Mouse (Mus musculus) midbrain, embryonic 10.5 days (tissue): ENCODE measurements at regions not wholly inside any gene's neighbourhood (a gene's known extent, or its start where the extent isn't known, plus 50 kb on each side); places are given as distances from the start of the nearest gene placed in this dataset.

ENCODE experiments used
- DNase-seq: peaks from one replicate; pipeline ENCODE4 v3.0.0-alpha.2; 2017; ENCODE audit warnings: low spot score
- H3K27ac ChIP-seq: fragments of 300-500 bp; sonication (generic); replicated peaks from 2 replicates; pipeline ENCODE4 v1.5.1; 2016; ENCODE audit warnings: mild to moderate bottlenecking
- H3K27me3 ChIP-seq: fragments of 300-500 bp; sonication (generic); 2 replicates; pipeline ENCODE4 v1.6.1; 2016; ENCODE audit warnings: low read depth, mild to moderate bottlenecking; ENCODE audit not compliant: poor library complexity, severe bottlenecking
- H3K36me3 ChIP-seq: fragments of 300-500 bp; sonication (generic); 2 replicates; pipeline ENCODE4 v1.6.1; 2016; ENCODE audit warnings: mild to moderate bottlenecking, moderate library complexity
- H3K4me1 ChIP-seq: fragments of 300-500 bp; sonication (generic); 2 replicates; pipeline ENCODE4 v1.6.1; 2016
- H3K4me3 ChIP-seq: fragments of 300-500 bp; sonication (generic); 2 replicates; pipeline ENCODE4 v1.5.1; 2016; ENCODE audit warnings: mild to moderate bottlenecking, moderate library complexity
- H3K9me3 ChIP-seq: fragments of 300-500 bp; sonication (generic); replicated peaks from 2 replicates; pipeline ENCODE4 v1.6.1; 2016; ENCODE audit warnings: mild to moderate bottlenecking
- WGBS: fragments of 180-500 bp; shearing (Covaris S2); methylation state at CpG from one replicate; pipeline ENCODE4 v1.1.7; 2016; 5-methylcytosine and 5-hydroxymethylcytosine counted together

DNA sequence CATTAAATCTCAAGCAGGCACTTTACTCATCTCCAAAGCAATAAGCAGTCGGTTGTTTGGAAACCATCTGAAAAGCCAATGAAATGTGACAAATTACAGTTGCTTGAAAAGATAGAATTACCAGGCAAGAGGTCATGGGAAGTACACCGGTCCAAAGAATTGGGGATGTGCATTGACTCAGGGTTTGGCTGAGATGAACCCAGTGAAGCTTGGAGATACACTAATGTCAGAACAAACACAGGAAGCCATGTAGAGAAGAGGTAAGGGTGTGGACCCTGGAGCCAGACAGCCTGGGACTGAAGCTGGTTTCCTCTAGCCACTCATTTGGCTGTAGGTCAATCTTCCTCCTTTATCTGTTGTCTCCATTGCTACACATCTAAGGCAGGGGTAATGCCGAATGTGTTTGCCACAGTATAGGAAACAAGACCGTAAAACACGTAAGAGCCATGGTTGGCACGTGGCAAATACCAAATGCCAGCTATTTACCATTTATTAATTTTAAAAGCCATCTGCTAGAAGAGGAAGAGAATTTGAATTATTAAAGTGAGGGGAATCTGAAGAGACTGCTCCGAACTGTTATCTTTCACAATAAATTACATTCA lies 173.9 kb downstream of the Rassf9 start:
- whole genome bisulfite sequencing = 93% methylated on average over 7 of the region's 7 CpGs

DNA sequence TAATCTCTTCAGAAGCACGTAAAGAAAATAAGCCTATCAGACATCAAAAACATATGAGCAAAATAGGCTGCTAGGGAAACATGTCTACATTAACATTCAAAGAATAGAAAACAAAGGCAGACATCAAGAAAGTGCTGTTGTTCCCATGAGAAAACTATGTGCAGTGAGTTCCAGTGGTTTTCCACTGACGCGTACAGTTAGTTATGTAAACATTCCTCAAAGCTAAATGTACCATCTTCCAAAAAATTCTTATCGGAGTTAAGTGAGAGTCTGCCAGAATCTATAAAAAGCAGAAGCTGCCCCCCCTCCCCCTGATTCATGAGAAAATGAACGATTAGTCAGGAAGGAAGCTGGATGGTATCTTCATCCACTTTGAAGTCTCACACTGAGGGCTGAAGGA lies 155.3 kb downstream of the Rassf9 start:
- no peaks in the 10 kb centered on the region for H3K27me3 ChIP-seq
- no peaks in the 10 kb centered on the region for H3K9me3 ChIP-seq
- H3K36me3 ChIP-seq = no peaks in the 10 kb centered on the region
- no peak for DNase-seq
- no peaks in the 10 kb centered on the region for H3K4me1 ChIP-seq
- no peak overlapping the region for H3K4me3 ChIP-seq
- WGBS = 78% methylated on average over 5 of the region's 5 CpGs
- no peak overlapping the region for H3K27ac ChIP-seq

More for the DNA sequence above, 173.9 kb downstream of the Rassf9 start:
- no peak overlapping the region for H3K4me3 ChIP-seq
- no peaks in the 10 kb centered on the region for H3K9me3 ChIP-seq
- H3K27me3 ChIP-seq = no peaks in the 10 kb centered on the region
- H3K36me3 ChIP-seq = no peaks in the 10 kb centered on the region
- H3K4me1 ChIP-seq = no peaks in the 10 kb centered on the region; the same call in 1 of the 2 replicates
- H3K27ac ChIP-seq = no peak overlapping the region
- DNase-seq = no peak

DNA sequence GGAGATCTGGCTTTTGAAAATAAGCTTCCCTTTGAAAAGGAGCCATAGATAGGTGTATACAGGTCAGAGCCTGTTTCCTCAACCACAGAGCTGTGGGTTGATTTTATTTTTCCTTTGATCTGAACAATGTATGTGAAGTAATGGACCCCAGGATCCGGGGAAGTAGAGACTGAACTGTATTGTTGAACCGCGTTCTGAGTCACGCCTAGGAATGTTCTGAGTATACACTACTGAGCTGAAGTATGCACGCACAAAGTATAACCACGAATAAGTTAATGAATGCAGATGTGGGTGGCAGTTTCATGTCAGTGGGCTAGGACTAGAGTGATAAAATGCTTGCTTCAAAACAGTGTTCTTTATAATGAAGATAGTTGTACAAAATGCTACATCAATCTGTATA lies 147.7 kb downstream of the Rassf9 start:
- H3K4me1 ChIP-seq = no peaks in the 10 kb centered on the region
- no peak for DNase-seq
- H3K9me3 ChIP-seq = no peaks in the 10 kb centered on the region
- no peaks in the 10 kb centered on the region for H3K27me3 ChIP-seq
- H3K36me3 ChIP-seq = no peaks in the 10 kb centered on the region
- no peak overlapping the region for H3K4me3 ChIP-seq
- no peak overlapping the region for H3K27ac ChIP-seq
- WGBS = 85% methylated on average over 6 of the region's 6 CpGs

DNA sequence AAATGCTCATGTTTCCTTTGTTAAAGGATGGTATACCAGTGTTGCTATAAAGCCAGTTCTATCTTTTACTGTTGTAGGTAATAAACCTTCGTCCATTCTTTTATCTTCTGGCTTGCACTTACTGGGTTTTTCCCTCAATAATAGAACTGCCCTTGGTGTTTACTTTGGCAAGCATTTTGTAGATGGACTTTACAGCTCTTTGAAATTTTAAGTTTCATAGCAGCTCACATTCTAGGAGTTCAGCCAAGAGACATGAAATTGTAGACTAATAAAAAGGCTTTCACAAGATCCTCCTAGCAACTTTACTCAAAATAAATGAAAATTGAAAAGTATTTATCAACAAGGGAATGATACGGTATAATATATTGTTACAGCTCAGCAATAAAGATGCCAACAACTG lies 124.5 kb downstream of the Rassf9 start:
- no peaks in the 10 kb centered on the region for H3K4me1 ChIP-seq
- no peaks in the 10 kb centered on the region for H3K36me3 ChIP-seq
- H3K27ac ChIP-seq = no peak overlapping the region
- no peak overlapping the region for H3K4me3 ChIP-seq
- DNase-seq = no peak
- no peaks in the 10 kb centered on the region for H3K9me3 ChIP-seq
- WGBS = 94% methylated on average over 2 of the region's 2 CpGs
- H3K27me3 ChIP-seq = no peaks in the 10 kb centered on the region

GRCm38 (mm10) chr10:102633438-102633837 lies 121.4 kb downstream of the Rassf9 start:
- Histone ChIP-seq H3K4me1 (no peaks in the 10 kb centered on the region), H3K4me3 (no peak overlapping the region), H3K36me3 (no peaks in the 10 kb centered on the region), H3K27me3 (no peaks in the 10 kb centered on the region), H3K27ac (no peak overlapping the region), H3K9me3 (no peaks in the 10 kb centered on the region)
- no peak for DNase-seq
- 80% methylated on average over 4 of the region's 4 CpGs for WGBS

DNA sequence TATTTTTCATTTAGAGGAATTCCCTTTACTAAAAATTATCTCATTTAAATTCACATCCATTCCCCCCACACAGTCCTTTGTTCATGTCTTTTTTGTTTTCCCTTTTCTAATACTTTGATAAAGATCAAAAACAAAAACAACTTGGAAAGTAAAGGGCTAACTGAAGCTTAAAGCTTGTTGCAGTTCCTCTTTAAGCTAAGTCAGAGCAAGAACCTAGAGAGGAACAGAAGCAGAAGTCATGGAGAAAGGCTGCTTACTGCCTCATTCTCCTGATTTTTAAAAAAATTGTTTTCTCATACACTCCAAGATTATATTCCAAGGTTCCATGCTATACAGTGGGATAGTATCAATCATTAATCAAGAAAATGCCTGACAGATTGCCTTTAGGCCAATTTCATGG lies 116.6 kb downstream of the Rassf9 start:
- no peak for DNase-seq
- Histone ChIP-seq H3K9me3 (no peaks in the 10 kb centered on the region), H3K4me1 (no peaks in the 10 kb centered on the region), H3K36me3 (no peaks in the 10 kb centered on the region), H3K4me3 (no peak overlapping the region), H3K27ac (no peak overlapping the region), H3K27me3 (no peaks in the 10 kb centered on the region)

- 89% methylated on average over 3 of the region's 3 CpGs for WGBS
- Histone ChIP-seq H3K4me3 (no peak overlapping the region), H3K36me3 (no peaks in the 10 kb centered on the region), H3K27me3 (no peaks in the 10 kb centered on the region), H3K9me3 (no peaks in the 10 kb centered on the region), H3K4me1 (no peaks in the 10 kb centered on the region), H3K27ac (no peak overlapping the region)
- no peak for DNase-seq
These were observed 111.9 kb downstream of the Rassf9 start for GRCm38 (mm10) chr10:102623895-102624294.

- Histone ChIP-seq H3K36me3 (no peaks in the 10 kb centered on the region), H3K4me3 (no peak overlapping the region), H3K4me1 (no peaks in the 10 kb centered on the region), H3K9me3 (no peaks in the 10 kb centered on the region), H3K27ac (no peak overlapping the region), H3K27me3 (no peaks in the 10 kb centered on the region)
- WGBS = 82% methylated on average over 2 of the region's 2 CpGs
- no peak for DNase-seq
These were observed 110.6 kb downstream of the Rassf9 start for GRCm38 (mm10) chr10:102622583-102623008.

DNA sequence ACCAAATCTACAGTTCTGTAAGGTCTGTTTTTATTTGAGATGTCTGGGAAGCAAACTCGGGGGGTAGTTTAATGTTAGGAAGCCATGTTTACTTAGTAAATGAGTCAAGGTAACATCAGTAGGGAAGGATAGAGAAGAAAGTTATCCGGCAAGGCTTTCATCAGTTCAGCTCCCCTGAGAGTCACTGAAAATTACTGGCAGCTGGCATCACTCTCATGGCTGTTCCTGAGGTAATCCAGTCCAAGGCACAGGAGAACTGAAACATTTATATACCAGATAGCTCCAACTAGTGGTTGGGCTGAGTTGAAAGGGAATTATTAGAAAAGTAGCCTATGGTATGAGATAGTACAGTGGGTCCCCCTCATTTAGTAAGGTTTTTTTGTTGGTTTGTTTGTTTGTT lies 106.7 kb downstream of the Rassf9 start:
- Histone ChIP-seq H3K36me3 (no peaks in the 10 kb centered on the region), H3K27ac (no peak overlapping the region), H3K4me3 (no peak overlapping the region), H3K4me1 (no peaks in the 10 kb centered on the region), H3K9me3 (no peaks in the 10 kb centered on the region), H3K27me3 (no peaks in the 10 kb centered on the region)
- WGBS = 64% methylated on average over 2 of the region's 2 CpGs
- DNase-seq = no peak

GRCm38 (mm10) chr10:102615962-102616595 lies 104.1 kb downstream of the Rassf9 start:
- no peaks in the 10 kb centered on the region for H3K27me3 ChIP-seq
- H3K4me3 ChIP-seq = no peak overlapping the region
- 85% methylated on average over 10 of the region's 10 CpGs for whole genome bisulfite sequencing
- H3K27ac ChIP-seq = no peak overlapping the region
- no peaks in the 10 kb centered on the region for H3K4me1 ChIP-seq
- no peaks in the 10 kb centered on the region for H3K9me3 ChIP-seq
- DNase-seq = no peak
- no peaks in the 10 kb centered on the region for H3K36me3 ChIP-seq
